Mouse (Mus musculus) hindbrain, embryonic 12.5 days (tissue): ENCODE measurements around the gene Bicdl2. TPM values are rescaled to one million over a fixed set of nuclear protein-coding genes. Genes with fewer than 3 reads are reported as not detected.
A peak's percentile ranks its signal among the peaks of the same experiment; 100 is the strongest.

Experiments
- ATAC-seq: fragments of 200-750 bp; cut with Nextera tagmentation; 2 replicates; pipeline ENCODE4 v1.8.0; 2017; ENCODE audit warnings: moderate TSS enrichment; ENCODE audit not compliant: low FRiP score
- H3K27ac ChIP-seq: fragments of 300-500 bp; sonication (generic); 2 replicates; pipeline ENCODE4 v1.5.1; 2016; ENCODE audit warnings: mild to moderate bottlenecking
- H3K27me3 ChIP-seq: fragments of 300-500 bp; sonication (generic); 2 replicates; pipeline ENCODE4 v1.6.1; 2016; ENCODE audit warnings: mild to moderate bottlenecking
- H3K36me3 ChIP-seq: fragments of 300-500 bp; sonication (generic); 2 replicates; pipeline ENCODE4 v1.6.1; 2016; ENCODE audit warnings: mild to moderate bottlenecking
- H3K4me1 ChIP-seq: fragments of 300-500 bp; sonication (generic); 2 replicates; pipeline ENCODE4 v1.6.1; 2016
- H3K4me2 ChIP-seq: fragments of 300-500 bp; sonication (generic); replicated peaks from 2 replicates; pipeline ENCODE4 v1.6.1; 2016; ENCODE audit warnings: mild to moderate bottlenecking
- H3K4me3 ChIP-seq: fragments of 300-500 bp; sonication (generic); 2 replicates; pipeline ENCODE4 v1.5.1; 2016; ENCODE audit warnings: mild to moderate bottlenecking
- H3K9ac ChIP-seq: fragments of 300-500 bp; sonication (generic); 2 replicates; pipeline ENCODE4 v1.6.1; 2016; ENCODE audit warnings: mild to moderate bottlenecking, moderate library complexity
- H3K9me3 ChIP-seq: fragments of 300-500 bp; sonication (generic); replicated peaks from 2 replicates; pipeline ENCODE4 v1.6.1; 2016; ENCODE audit warnings: mild to moderate bottlenecking
- WGBS: fragments of 180-500 bp; shearing (Covaris S2); methylation state at CpG from one replicate; pipeline ENCODE4 v1.1.7; 2016; 5-methylcytosine and 5-hydroxymethylcytosine counted together
- polyA plus RNA-seq: library from polyadenylated mRNA; unstranded; fragments of >200 nt; fragmentation: Nextera tagmentation; extraction: Ambion mirVana; gene quantifications from 2 replicates; pipeline ENCODE4 v1.2.1, GENCODE M21; 2016

Bicdl2 gene
- polyA plus RNA-seq, 1 experiment from 2014 or later, result 0.50 TPM

GRCm38 (mm10) chr17:23654410-23654809, 5.9 kb upstream of the Bicdl2 start:
- no peaks in the 10 kb centered on the region for H3K9me3 ChIP-seq
- H3K4me1 ChIP-seq, result no peaks in the 10 kb centered on the region
- 70% methylated on average over 2 of the region's 2 CpGs for WGBS
- no peak overlapping the region for H3K9ac ChIP-seq
- H3K27ac ChIP-seq, result no peak overlapping the region
- no peak for ATAC-seq
- H3K4me3 ChIP-seq, result no peak overlapping the region
- H3K4me2 ChIP-seq, result no peak overlapping the region
- peaks cover 10% of the 10 kb centered on the region for H3K27me3 ChIP-seq
- H3K36me3 ChIP-seq, result no peaks in the 10 kb centered on the region

GRCm38 (mm10) chr17:23658450-23658849, 1.9 kb upstream of the Bicdl2 start:
- Histone ChIP-seq H3K27ac (no peak overlapping the region), H3K27me3 (peaks cover 49% of the 10 kb centered on the region), H3K36me3 (no peaks in the 10 kb centered on the region), H3K4me1 (no peaks in the 10 kb centered on the region), H3K9ac (no peak overlapping the region), H3K9me3 (no peaks in the 10 kb centered on the region), H3K4me2 (no peak overlapping the region), H3K4me3 (no peak overlapping the region)
- ATAC-seq, result no peak
- 90% methylated on average over 3 of the region's 3 CpGs for WGBS

- Histone ChIP-seq H3K4me1 (no peaks in the 10 kb centered on the region), H3K4me3 (no peak overlapping the region), H3K9ac (no peak overlapping the region), H3K36me3 (no peaks in the 10 kb centered on the region), H3K27ac (no peak overlapping the region), H3K9me3 (no peaks in the 10 kb centered on the region), H3K4me2 (0 out of 2 replicates have a peak overlapping the region, but pooled peaks have one; percentile 3), H3K27me3 (peaks cover 49% of the 10 kb centered on the region)
- no peak for ATAC-seq
- WGBS, result 3% methylated on average over 14 of the region's 14 CpGs
Measured at GRCm38 (mm10) chr17:23660876-23661200, 532 bp downstream of the Bicdl2 start.

GRCm38 (mm10) chr17:23661526-23661925, 1.2 kb downstream of the Bicdl2 start:
- ATAC-seq, result no peak
- no peak overlapping the region for H3K27ac ChIP-seq
- H3K4me1 ChIP-seq, result no peaks in the 10 kb centered on the region
- H3K27me3 ChIP-seq, result peaks cover 49% of the 10 kb centered on the region
- H3K9ac ChIP-seq, result no peak overlapping the region
- no peak overlapping the region for H3K4me2 ChIP-seq
- peaks cover 5% of the 10 kb centered on the region; the same call in 1 of the 2 replicates for H3K36me3 ChIP-seq
- WGBS, result 2% methylated on average over 9 of the region's 9 CpGs
- H3K4me3 ChIP-seq, result no peak overlapping the region
- H3K9me3 ChIP-seq, result no peaks in the 10 kb centered on the region

- no peaks in the 10 kb centered on the region for H3K9me3 ChIP-seq
- H3K4me2 ChIP-seq, result no peak overlapping the region
- no peak overlapping the region for H3K9ac ChIP-seq
- H3K27me3 ChIP-seq, result peaks cover 38% of the 10 kb centered on the region
- WGBS, result 6% methylated on average over 5 of the region's 5 CpGs
- peaks cover 33% of the 10 kb centered on the region for H3K36me3 ChIP-seq
- no peak overlapping the region for H3K27ac ChIP-seq
- H3K4me1 ChIP-seq, result no peaks in the 10 kb centered on the region
- no peak for ATAC-seq
- no peak overlapping the region for H3K4me3 ChIP-seq
Measured at GRCm38 (mm10) chr17:23664556-23665021, 4.3 kb downstream of the Bicdl2 start.

GRCm38 (mm10) chr17:23665511-23665910, 5.2 kb downstream of the Bicdl2 start:
- 78% methylated on average over 14 of the region's 14 CpGs for WGBS
- no peak for ATAC-seq
- no peaks in the 10 kb centered on the region for H3K9me3 ChIP-seq
- H3K4me3 ChIP-seq, result no peak overlapping the region
- peaks cover 28% of the 10 kb centered on the region for H3K27me3 ChIP-seq
- no peak overlapping the region for H3K27ac ChIP-seq
- H3K9ac ChIP-seq, result no peak overlapping the region
- H3K36me3 ChIP-seq, result peaks cover 42% of the 10 kb centered on the region
- H3K4me1 ChIP-seq, result no peaks in the 10 kb centered on the region
- no peak overlapping the region for H3K4me2 ChIP-seq

- Histone ChIP-seq H3K4me2 (no peak overlapping the region), H3K27me3 (peaks cover 13% of the 10 kb centered on the region), H3K9me3 (no peaks in the 10 kb centered on the region), H3K27ac (no peak overlapping the region), H3K4me3 (no peak overlapping the region), H3K36me3 (peaks cover 44% of the 10 kb centered on the region), H3K9ac (no peak overlapping the region), H3K4me1 (peaks cover 16% of the 10 kb centered on the region)
- WGBS, result 92% methylated on average over 7 of the region's 7 CpGs
- no peak for ATAC-seq
Measured at GRCm38 (mm10) chr17:23670516-23671074, 10.3 kb downstream of the Bicdl2 start.

GRCm38 (mm10) chr17:23671519-23671918, 11.2 kb downstream of the Bicdl2 start:
- Histone ChIP-seq H3K9ac (no peak overlapping the region), H3K27me3 (peaks cover 22% of the 10 kb centered on the region), H3K4me1 (peaks cover 26% of the 10 kb centered on the region), H3K4me2 (no peak overlapping the region), H3K36me3 (peaks cover 40% of the 10 kb centered on the region), H3K27ac (no peak overlapping the region), H3K9me3 (no peaks in the 10 kb centered on the region), H3K4me3 (no peak overlapping the region)
- no peak for ATAC-seq
- WGBS, result 93% methylated on average over 3 of the region's 3 CpGs

GRCm38 (mm10) chr17:23672761-23673160, 12.5 kb downstream of the Bicdl2 start:
- H3K36me3 ChIP-seq, result peaks cover 29% of the 10 kb centered on the region
- no peak overlapping the region for H3K9ac ChIP-seq
- peak overlapping the region; percentile 75 for H3K4me2 ChIP-seq
- no peaks in the 10 kb centered on the region for H3K9me3 ChIP-seq
- peaks cover 30% of the 10 kb centered on the region for H3K27me3 ChIP-seq
- no peak overlapping the region for H3K27ac ChIP-seq
- peaks cover 30% of the 10 kb centered on the region for H3K4me1 ChIP-seq
- 70% methylated on average over 3 of the region's 3 CpGs for WGBS
- no peak for ATAC-seq
- H3K4me3 ChIP-seq, result peak overlapping the region; percentile 57

- under 1% methylated on average over 45 of the region's 45 CpGs for WGBS
- Histone ChIP-seq H3K4me3 (peak within 1 kb of the TSS; percentile 57), H3K27me3 (peaks cover 36% of the 10 kb centered on the region), H3K4me1 (peaks cover 30% of the 10 kb centered on the region), H3K9me3 (no peaks in the 10 kb centered on the region), H3K27ac (peak within 1 kb of the TSS; percentile 75), H3K4me2 (peak within 1 kb of the TSS; percentile 75), H3K36me3 (peaks cover 22% of the 10 kb centered on the region), H3K9ac (peak within 1 kb of the TSS; percentile 72)
- peak; percentile 95 for ATAC-seq
Measured at GRCm38 (mm10) chr17:23673424-23674073, 13.2 kb downstream of the Bicdl2 start, which contains the start of the genes Hcfc1r1 and Thoc6. TSS of gene Hcfc1r1 (plus strand) at chr17:23673596. TSS of gene Thoc6 (minus strand) at chr17:23673882.

- peaks cover 14% of the 10 kb centered on the region for H3K36me3 ChIP-seq
- WGBS, result 44% methylated on average over 9 of the region's 9 CpGs
- peaks cover 34% of the 10 kb centered on the region for H3K4me1 ChIP-seq
- peak overlapping the region; percentile 72 for H3K9ac ChIP-seq
- H3K9me3 ChIP-seq, result no peaks in the 10 kb centered on the region
- ATAC-seq, result no peak; the same call in 1 of the 2 replicates
- peaks cover 45% of the 10 kb centered on the region for H3K27me3 ChIP-seq
- H3K4me3 ChIP-seq, result peak overlapping the region; percentile 57
- no peak overlapping the region for H3K27ac ChIP-seq
- peak overlapping the region; percentile 75 for H3K4me2 ChIP-seq
Measured at GRCm38 (mm10) chr17:23674271-23674952, 14.1 kb downstream of the Bicdl2 start.

GRCm38 (mm10) chr17:23675127-23675526, 14.8 kb downstream of the Bicdl2 start:
- Histone ChIP-seq H3K36me3 (peaks cover 6% of the 10 kb centered on the region), H3K27ac (no peak overlapping the region), H3K4me1 (peaks cover 36% of the 10 kb centered on the region), H3K9ac (no peak overlapping the region), H3K4me3 (no peak overlapping the region), H3K4me2 (no peak overlapping the region), H3K9me3 (no peaks in the 10 kb centered on the region), H3K27me3 (peaks cover 52% of the 10 kb centered on the region)
- no peak for ATAC-seq
- 42% methylated on average over 5 of the region's 5 CpGs for WGBS
